Mouse (Mus musculus) cerebellum, adult (tissue): Measurements from ENCODE around the gene Ccdc142.

Experiments used
- ATAC-seq: cut with Nextera tagmentation; 2 replicates; pipeline ENCODE4 v1.9.2; 2017; ENCODE audit warnings: mild to moderate bottlenecking, moderate library complexity, mixed read lengths; ENCODE audit not compliant: insufficient number of reproducible peaks, low FRiP score, low TSS enrichment

Ccdc142 gene

DNA sequence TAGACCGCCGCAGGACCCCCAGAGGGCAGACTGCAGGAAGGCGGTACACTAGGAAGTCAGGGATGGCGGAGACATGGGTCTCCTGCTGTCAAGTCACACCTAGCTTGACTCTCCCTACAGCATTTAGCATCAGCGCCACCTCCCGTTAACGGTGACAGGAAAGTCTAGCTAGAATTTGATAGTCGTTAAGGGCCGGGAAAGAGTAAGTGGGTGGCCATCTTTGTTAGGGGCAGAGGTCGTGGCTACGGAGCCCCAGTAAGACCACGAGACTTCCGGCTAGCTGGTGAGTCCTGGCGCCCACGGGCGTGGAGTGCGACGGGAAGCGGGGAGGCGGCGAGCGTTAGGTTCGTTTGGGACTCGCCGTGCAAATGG is at the start of gene Ccdc142, which contains the start of gene Gm42688:
Gene Ccdc142, plus strand, starts transcription at position 286 of the 372 bp plus-strand sequence.
Gene Gm42688, plus strand, starts transcription at position 302 of the 372 bp plus-strand sequence.
- peak; percentile 95 for ATAC-seq

- ATAC-seq = no peak
Measured at GRCm38 (mm10) chr6:83053136-83053960, 48.1 kb upstream of the Ccdc142 start.

DNA sequence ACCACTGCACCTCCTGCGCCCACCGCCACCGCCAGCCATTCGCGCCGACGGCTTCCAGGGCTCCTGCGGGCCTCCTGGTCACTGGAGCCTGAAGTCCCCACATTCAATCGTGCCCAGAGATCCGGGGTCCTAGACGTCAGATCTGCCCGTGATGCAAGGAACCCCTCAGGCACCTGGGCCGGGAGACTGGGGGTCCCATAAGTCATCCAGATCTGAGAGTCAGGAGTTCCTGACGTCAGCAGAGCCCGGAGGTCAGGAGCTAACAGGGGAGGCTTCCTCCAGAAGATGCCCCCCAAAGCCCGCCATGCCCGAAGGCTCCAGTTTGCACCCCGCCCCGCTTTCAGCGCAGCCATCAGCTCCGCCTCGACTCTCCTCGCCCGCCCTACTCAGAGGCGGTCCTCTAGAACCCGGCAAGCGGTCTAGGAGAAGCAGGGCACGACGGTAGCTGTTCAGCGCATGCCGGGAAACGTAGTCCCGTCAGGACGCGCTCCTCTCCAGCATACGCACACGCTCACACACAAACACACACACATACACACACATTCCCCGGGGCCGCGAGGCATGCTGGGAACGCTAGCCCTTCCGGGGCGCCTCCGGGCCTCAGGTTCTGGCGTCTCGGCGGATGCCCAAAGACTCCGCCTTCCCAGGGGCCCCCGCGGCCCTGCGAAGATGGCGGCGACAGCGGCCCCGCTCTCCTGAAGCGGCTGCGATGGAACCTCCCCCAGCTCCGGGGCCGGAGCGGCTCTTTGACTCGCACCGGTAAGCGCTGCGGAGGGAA is 47.1 kb upstream of the Ccdc142 start, which contains the start of gene Aup1:
Gene Aup1, plus strand, starts transcription at position 448 of the 778 bp plus-strand sequence.
- peak; percentile 93 for ATAC-seq

- ATAC-seq = peak; percentile 24
Measured at GRCm38 (mm10) chr6:83054871-83055431, 46.5 kb upstream of the Ccdc142 start, which contains the start of gene Htra2. Gene Htra2, minus strand, starts transcription at chr6:83055273.

GRCm38 (mm10) chr6:83057790-83058189 is 43.6 kb upstream of the Ccdc142 start, which contains the start of gene Dqx1:
Gene Dqx1, plus strand, starts transcription at chr6:83057844.
- ATAC-seq = no peak

DNA sequence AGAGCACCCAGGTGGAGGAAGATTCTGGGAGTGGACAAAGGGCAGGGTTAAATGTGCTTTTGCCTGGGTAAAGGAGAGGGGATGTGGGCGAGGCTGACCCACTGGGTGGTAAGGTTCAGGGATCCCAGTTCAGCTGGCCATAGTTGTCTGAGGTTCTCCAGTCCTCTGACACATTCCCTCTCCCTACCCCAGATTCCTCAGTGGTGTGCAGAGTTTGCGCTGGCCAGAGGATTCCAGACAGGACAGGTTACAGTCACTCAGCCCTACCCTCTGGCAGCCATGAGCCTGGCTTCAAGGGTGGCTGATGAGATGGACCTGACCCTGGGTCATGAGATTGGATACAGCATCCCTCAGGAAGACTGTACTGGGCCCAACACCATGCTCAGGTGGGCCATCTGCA is 42.7 kb upstream of the Ccdc142 start:
- ATAC-seq = no peak

- no peak for ATAC-seq
Measured at GRCm38 (mm10) chr6:83065995-83066394, 35.4 kb upstream of the Ccdc142 start.

- ATAC-seq = no peak
Measured at GRCm38 (mm10) chr6:83066441-83066840, 35.0 kb upstream of the Ccdc142 start.

- ATAC-seq = no peak
Measured at GRCm38 (mm10) chr6:83068221-83068620, 33.2 kb upstream of the Ccdc142 start.

DNA sequence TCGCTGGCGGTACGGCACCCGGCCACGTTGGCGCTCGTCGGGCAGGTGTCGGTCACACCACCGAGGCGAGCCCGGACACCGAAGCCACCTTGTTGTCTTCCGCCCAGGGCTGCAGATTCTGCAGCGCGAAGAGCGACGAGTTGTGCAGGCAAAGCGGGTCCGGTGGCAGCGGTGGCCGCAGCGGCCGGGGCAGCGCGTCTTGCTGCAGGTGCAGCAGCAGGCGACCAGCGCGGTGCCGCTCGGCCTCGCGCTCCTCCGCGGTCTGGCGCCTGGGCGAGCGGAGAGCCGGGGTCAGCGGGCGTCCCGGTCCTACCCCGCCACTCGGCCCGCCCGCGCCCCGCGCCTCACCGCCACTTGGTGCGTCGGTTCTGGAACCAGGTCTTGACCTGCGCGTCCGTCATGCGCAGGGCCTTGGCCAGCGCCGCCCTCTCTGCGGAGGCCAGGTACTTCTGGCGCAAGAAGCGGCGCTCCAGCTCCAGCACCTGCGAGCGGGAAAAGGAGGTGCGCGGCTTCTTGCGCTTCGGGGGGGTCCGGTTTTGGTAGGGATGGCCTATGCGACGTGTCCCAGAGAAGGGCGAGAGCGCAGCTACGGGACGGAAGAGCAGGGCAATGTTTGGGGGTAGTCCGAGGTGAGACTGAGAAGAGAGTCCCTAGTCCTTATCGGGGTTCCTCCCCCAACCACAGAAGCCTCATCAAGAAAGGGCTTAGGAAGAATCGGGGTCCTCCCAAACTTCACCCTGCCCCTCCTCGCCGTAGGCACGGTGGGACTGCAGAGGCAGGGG is 32.5 kb upstream of the Ccdc142 start:
- no peak for ATAC-seq

DNA sequence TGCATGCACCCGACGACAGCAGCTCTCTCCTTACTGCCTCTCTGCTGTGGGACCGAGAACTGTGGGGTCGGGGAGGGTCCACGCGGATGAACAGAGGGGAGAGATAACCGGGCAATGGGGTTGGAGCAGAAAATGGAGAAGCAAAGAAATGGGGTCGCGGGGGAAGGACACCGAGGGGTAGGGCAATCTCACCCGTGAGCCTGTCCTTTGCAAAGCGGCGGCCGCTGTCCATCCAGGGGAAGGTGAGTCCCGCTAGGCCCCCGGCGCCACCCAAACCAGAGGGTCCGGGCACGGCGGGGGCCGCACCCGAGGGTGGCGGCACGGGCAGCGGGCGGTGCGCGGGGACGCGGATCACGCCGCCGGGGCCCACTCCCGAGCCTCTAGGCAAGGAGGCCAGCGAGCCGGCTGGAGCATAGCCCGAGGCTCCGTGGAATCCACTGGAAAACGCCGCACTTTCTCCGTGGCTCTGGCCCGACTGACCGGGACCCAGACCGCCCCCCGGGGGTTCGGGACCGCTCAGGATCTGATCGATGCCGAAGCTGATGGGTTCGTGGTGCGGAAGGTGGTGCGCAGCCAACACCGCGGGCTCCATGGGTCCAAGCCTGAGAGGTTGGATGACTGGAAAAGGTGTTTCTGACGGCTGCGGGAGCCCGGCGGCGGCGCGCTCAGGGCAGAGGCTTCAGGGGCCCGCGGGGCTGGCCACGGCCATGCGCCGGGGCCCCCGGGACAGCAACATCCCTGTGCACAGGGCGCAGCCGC is 31.7 kb upstream of the Ccdc142 start:
- ATAC-seq = no peak

DNA sequence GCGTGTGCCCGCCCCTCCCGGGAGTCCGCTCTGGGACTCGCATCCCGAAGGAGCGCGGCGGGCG is 31.3 kb upstream of the Ccdc142 start, which contains the start of gene Tlx2:
Gene Tlx2, minus strand, starts transcription at position 47 of the 64 bp plus-strand sequence.
- ATAC-seq = no peak

- no peak for ATAC-seq
Measured at GRCm38 (mm10) chr6:83070311-83071219, 30.8 kb upstream of the Ccdc142 start.

DNA sequence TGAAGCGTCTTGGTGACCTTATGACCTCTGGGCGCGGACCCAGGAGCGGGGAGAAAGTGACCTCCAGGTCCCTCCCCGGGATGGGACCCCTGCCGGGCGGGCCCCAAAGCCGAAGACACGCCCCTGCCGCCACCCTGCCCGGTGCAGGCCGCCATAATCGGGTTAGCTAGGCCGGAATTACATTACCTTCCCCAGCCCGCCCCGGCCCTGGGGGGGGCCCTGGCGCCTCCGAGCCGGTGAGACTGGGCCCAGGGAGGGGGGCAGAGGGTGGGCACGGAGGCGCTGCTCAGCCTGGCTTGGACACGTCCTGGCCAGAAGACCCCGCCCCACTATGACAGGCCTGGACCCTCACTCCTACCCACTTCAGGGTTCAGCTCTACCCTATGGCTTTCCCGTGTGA is 30.2 kb upstream of the Ccdc142 start:
- no peak for ATAC-seq

DNA sequence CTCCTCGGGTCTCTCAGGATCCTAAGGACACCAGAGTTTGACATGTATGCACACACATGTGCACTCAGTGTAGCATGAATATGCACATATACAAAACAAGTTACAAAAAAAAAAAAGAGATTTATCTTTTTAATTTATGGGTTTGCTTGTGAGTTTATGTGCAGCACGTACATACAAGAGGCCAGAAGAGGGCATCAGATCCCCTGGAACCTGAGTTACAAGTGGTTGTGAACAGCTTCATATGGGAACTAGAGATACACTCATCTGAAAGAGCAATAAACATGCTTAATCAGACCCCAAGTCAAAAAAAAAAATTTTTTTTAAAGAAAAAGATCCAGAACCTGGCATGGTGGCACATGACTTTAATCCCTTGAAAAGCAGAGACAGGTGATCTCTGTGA is 26.4 kb upstream of the Ccdc142 start:
- ATAC-seq = no peak

DNA sequence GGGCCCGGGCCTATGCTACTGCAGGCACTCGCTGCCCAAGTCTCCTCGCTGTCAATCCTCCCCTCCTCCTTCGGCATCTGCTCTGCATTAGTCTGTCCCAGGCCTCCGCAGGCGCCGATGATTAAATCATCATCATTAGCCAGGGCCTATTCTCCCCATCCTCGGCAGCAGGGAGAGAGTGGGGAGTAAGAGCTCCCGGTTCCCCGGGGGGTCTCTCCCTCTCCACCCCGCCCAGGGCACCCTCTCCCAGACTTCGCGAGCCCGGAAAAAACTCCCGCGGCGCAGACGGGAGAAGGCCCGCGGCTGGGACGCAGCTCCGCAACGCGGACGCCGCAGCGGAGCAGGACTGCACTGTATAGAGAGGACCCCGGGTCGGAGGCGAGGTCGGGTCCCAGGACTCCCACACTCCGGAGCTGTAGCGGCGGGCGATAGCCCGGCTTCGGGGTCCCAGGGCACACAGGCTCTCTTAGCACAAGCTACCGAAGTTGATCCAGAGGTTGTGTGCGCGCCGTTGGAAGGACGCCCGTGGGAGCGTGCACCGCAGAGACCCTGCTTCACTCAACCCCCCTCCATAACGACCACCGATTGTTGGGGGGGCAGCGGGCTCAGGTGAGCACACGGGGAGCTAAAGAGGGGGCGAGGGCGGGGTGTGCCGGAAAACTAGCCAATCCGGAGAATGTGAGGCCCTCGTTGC is 23.6 kb upstream of the Ccdc142 start, which contains the start of gene Pcgf1:
Gene Pcgf1, plus strand, starts transcription at position 240 of the 694 bp plus-strand sequence.
- peak; percentile 87 for ATAC-seq

DNA sequence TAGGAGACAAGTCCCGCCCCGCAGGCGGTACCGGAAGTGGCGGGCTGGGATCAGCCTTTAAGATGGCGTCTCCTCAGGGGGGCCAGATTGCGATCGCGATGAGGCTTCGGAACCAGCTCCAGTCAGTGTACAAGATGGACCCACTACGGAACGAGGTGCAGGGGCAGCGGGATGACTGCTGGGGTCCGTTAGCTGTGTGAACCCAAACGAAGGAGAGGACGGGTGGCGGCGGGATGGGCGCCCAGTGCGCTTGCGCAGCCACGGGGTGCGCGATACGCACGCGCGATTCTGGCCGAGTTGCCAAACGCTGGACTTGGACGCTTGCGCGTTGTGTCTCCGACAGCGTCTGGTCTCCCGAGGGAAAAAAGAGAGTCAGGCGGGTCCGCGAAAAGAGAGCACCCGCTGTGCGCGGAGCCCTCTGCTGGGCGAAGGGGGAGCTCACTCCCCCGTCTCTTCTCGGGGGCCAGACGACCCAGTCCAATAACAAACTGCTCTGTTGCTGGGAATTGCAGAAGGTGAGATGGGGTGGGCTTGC is 23.0 kb upstream of the Ccdc142 start:
- ATAC-seq = peak; percentile 72

DNA sequence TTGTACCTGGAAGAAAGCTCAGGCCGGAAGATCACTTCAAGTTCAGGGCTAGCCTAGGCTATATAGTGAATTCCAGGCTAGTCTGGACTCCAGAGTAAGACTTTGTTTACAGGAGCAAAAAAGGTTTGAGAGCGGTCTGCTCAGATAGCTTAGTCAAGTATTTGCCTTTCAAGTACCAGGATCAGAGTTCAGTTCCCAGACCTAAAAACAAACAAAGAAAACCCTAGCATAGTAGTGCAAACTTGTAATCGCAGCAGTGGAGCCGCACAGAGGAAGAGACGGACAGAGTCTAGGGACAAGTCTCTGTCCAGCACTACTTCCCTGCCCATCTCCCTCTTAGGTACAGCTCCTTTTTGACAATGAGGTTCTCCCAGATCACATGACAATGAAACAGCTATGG is 21.2 kb upstream of the Ccdc142 start:
- no peak for ATAC-seq
